Mouse (Mus musculus) forebrain, embryonic 14.5 days (tissue): ENCODE data around the gene Usp5. TPM values are rescaled to one million over a fixed set of nuclear protein-coding genes. Genes with fewer than 3 reads are reported as not detected.
"Not testable (repeated sequence)": the region's sequence is repeated elsewhere in the genome, so short reads cannot be mapped to it uniquely, and the experiment has no call there.

Source experiments
- ATAC-seq: fragments of 200-750 bp; cut with Nextera tagmentation; 2 replicates; pipeline ENCODE4 v1.8.0; 2017; ENCODE audit warnings: mild to moderate bottlenecking, moderate library complexity
- DNase-seq: peaks from one replicate; pipeline ENCODE4 v3.0.0-alpha.2; 2015; ENCODE audit warnings: low spot score
- H3K27ac ChIP-seq: fragments of 300-500 bp; sonication (generic); 2 replicates; pipeline ENCODE4 v1.5.1; 2014; ENCODE audit warnings: low read depth, mild to moderate bottlenecking, control low read depth, low read length, moderate library complexity
- H3K27me3 ChIP-seq: fragments of 300-500 bp; sonication (generic); replicated peaks from 2 replicates; pipeline ENCODE4 v1.6.1; 2014; ENCODE audit warnings: low read length, control low read depth, mixed read lengths; ENCODE audit not compliant: control insufficient read depth, insufficient read depth
- H3K36me3 ChIP-seq: fragments of 300-500 bp; sonication (generic); 2 replicates; pipeline ENCODE4 v1.6.1; 2014; ENCODE audit warnings: low read length, control low read depth; ENCODE audit not compliant: control insufficient read depth, insufficient read depth
- H3K4me1 ChIP-seq: fragments of 300-500 bp; sonication (generic); 2 replicates; pipeline ENCODE4 v1.6.1; 2014; ENCODE audit warnings: antibody characterized with exemption, low read length, control low read depth; ENCODE audit not compliant: control insufficient read depth, insufficient read depth
- H3K4me2 ChIP-seq: fragments of 300-500 bp; sonication (generic); 2 replicates; pipeline ENCODE4 v1.6.1; 2014; ENCODE audit warnings: mild to moderate bottlenecking, control low read depth, low read length
- H3K4me3 ChIP-seq: fragments of 300-500 bp; sonication (generic); 2 replicates; pipeline ENCODE4 v1.5.1; 2014; ENCODE audit warnings: low read depth, low read length, control low read depth
- H3K9ac ChIP-seq: fragments of 300-500 bp; sonication (generic); 2 replicates; pipeline ENCODE4 v1.6.1; 2014; ENCODE audit warnings: mild to moderate bottlenecking, low read length, control low read depth, moderate library complexity
- H3K9me3 ChIP-seq: fragments of 300-500 bp; sonication (generic); replicated peaks from 2 replicates; pipeline ENCODE4 v1.6.1; 2016; ENCODE audit warnings: low read length, control low read depth, mixed read lengths; ENCODE audit not compliant: control insufficient read depth
- WGBS: fragments of 180-500 bp; shearing (Covaris S2); extraction: QIAGEN DNeasy Blood & Tissue Kit; methylation state at CpG from one replicate; pipeline ENCODE4 v1.1.7; 2014; 5-methylcytosine and 5-hydroxymethylcytosine counted together
- polyA plus RNA-seq: library from polyadenylated mRNA; unstranded; fragments of >200 nt; fragmentation: Nextera tagmentation; extraction: Ambion mirVana; gene quantifications from 2 replicates; pipeline ENCODE4 v1.2.1, GENCODE M21; 2014

Usp5 gene
- polyA plus RNA-seq, 1 experiment from 2014 or later, result 154 TPM

DNA sequence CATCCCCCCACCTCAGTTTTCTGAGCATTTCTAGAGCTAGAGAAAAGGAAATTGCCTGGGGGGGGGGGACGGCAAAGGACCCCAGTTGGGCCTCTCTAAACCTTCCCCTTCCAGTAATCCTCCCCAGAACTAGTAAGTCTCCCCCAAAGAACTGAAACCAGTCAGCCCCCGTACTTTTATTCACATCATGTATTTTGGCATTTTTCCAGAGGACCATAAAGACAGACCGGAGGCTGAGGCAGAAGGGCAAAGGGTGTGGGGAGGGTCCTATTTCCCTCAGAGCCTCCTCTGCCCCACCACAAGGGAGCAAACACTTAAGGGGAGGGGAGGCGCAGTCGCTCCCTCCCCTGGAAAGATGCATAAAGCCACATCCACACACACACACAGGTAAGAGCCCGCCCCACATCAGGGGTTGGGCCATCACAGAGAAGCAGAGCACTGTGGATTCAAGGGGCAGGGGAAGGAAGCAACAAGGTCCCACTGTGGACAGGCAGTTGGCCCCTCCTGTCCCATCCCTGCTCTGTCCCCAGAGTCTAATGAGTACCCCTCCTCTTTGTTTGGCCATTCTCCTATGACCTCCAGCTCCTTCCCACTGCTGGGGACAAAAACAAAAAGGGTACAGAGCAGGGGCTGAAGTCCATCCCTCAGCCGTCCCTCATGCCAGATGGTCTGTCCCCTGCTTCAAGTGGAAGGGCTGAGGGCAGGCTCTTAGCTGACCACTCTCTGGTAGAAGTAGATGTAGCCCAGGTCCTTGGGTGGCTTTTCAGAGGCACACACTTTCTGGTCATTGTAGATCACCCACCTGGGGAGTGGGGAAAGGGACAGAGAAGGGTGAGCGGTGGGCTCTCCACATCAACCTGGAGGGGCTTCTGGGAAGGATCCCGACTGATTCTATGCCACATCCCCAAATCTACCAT is 14.2 kb downstream of the Usp5 start:
- DNase-seq, result peak; percentile 35
- Histone ChIP-seq H3K9ac (no peak overlapping the region), H3K4me3 (no peak overlapping the region), H3K9me3 (no peaks in the 10 kb centered on the region), H3K27me3 (no peaks in the 10 kb centered on the region), H3K36me3 (peaks cover 70% of the 10 kb centered on the region), H3K4me1 (peaks cover 12% of the 10 kb centered on the region), H3K27ac (no peak overlapping the region), H3K4me2 (no peak overlapping the region)
- WGBS, result 59% methylated on average over 9 of the region's 9 CpGs
- ATAC-seq, result no peak

DNA sequence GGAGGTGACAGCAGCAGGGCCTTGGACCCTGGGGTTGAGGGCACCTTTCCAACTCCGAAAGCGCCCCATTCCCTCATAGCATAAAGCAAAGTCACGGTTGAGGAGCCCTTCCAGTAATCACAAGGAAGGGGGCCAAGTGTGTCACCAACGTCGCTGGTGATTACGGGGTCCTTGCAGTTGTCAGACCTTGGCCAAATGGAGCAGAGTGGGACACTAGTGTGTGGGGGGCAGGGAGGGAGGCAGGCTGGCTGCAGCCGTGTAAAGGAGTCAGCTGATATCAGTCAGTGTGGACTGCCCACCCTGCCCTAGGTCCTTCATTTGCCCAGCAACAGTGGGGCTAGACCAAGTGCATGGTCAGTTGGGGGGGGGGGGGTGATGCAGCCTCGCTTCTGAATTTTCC is 14.8 kb downstream of the Usp5 start:
- peak overlapping the region; percentile 88; the same call in 1 of the 2 replicates for H3K9ac ChIP-seq
- no peak for DNase-seq
- H3K27me3 ChIP-seq, result no peaks in the 10 kb centered on the region
- H3K4me1 ChIP-seq, result peaks cover 15% of the 10 kb centered on the region
- ATAC-seq, result peak; percentile 30
- H3K27ac ChIP-seq, result 0 out of 2 replicates have a peak overlapping the region, but pooled peaks have one; percentile 14
- H3K36me3 ChIP-seq, result peaks cover 65% of the 10 kb centered on the region
- no peaks in the 10 kb centered on the region for H3K9me3 ChIP-seq
- H3K4me2 ChIP-seq, result peak overlapping the region; percentile 80
- WGBS, result 42% methylated on average over 8 of the region's 8 CpGs
- peak overlapping the region; percentile 60 for H3K4me3 ChIP-seq

DNA sequence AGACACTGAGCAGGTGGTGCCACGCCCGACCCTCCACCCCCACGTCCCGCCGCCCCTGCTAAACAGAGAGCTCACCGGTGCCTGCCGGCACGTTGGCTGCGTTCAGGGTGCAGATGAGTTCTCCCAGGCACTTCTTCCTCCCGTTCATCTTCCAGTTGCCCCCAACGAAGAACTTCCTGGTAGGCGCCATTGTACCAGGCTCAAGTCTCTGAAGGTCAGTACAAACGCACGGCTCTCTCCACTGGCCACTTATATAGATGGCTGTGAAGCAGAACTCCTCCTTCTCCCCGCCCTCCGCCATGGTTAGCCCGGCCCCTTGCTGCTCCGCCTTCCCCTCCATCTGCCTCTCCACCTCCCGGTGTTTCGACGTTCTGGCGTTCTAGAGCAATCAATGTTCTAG is 15.4 kb downstream of the Usp5 start, which contains the start of gene Tpi1:
Gene Tpi1, minus strand, starts transcription at position 364 of the 400 bp plus-strand sequence.
- peak within 1 kb of the TSS; percentile 80 for H3K4me2 ChIP-seq
- H3K27me3 ChIP-seq, result no peaks in the 10 kb centered on the region
- peaks cover 19% of the 10 kb centered on the region for H3K4me1 ChIP-seq
- H3K9me3 ChIP-seq, result no peaks in the 10 kb centered on the region
- peaks cover 60% of the 10 kb centered on the region for H3K36me3 ChIP-seq
- DNase-seq (peak; percentile 93), ATAC-seq (peak; percentile 90)
- peak within 1 kb of the TSS; percentile 85 for H3K27ac ChIP-seq
- WGBS, result 1% methylated on average over 22 of the region's 22 CpGs
- H3K9ac ChIP-seq, result peak within 1 kb of the TSS; percentile 88
- H3K4me3 ChIP-seq, result peak within 1 kb of the TSS; percentile 60

DNA sequence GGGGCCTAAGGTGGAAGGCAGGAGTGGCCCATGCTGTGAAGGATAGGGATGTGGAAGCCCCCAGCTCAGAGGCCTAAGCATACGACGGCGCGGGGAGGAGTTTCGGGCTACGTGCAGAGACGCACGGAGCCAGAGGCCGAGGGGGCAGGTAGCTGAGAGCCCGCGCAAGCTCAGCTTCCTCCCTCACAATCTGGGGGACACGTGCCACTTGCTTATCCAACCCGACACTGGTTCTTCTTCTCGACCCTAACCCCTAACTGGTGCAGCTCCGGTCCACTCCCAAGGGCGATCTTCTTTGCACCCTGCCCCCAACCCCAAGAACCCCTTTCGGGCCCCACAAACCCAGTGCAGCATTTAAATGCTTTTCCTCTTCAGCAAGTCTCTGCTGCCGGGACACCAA is 15.8 kb downstream of the Usp5 start:
- ATAC-seq (peak; percentile 63), DNase-seq (peak; percentile 79)
- 0% methylated on average over 18 of the region's 18 CpGs for WGBS
- Histone ChIP-seq H3K4me1 (peaks cover 20% of the 10 kb centered on the region), H3K9me3 (no peaks in the 10 kb centered on the region), H3K4me3 (peak overlapping the region; percentile 60), H3K9ac (peak overlapping the region; percentile 88), H3K27me3 (no peaks in the 10 kb centered on the region), H3K27ac (peak overlapping the region; percentile 85), H3K36me3 (peaks cover 56% of the 10 kb centered on the region), H3K4me2 (peak overlapping the region; percentile 80)

DNA sequence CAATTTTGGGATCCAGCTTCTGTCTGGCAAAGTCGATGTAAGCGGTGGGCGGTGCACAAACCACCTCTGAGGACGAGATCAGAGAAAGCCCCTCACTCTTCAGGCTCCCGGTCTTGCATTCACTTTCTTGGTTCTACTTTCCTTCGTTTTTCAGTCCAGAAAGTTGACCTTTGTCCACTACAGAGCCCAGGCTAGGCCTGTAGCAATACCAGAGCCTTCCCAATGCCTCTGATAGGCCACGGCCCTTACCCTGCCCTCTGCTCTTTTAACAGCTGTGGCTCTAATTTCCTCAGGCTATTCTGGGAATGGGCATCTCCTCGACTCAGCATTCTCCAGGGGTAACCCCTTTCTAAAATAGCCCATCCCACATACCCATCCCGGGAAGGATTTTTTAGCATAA is 16.4 kb downstream of the Usp5 start:
- Histone ChIP-seq H3K36me3 (peaks cover 49% of the 10 kb centered on the region), H3K27me3 (no peaks in the 10 kb centered on the region), H3K4me3 (peak overlapping the region; percentile 60), H3K4me1 (peaks cover 20% of the 10 kb centered on the region), H3K27ac (peak overlapping the region; percentile 14; the same call in 1 of the 2 replicates), H3K4me2 (peak overlapping the region; percentile 80), H3K9ac (peak overlapping the region; percentile 88), H3K9me3 (no peaks in the 10 kb centered on the region)
- ATAC-seq (no peak), DNase-seq (no peak)
- WGBS, result 17% methylated on average over 9 of the region's 9 CpGs

DNA sequence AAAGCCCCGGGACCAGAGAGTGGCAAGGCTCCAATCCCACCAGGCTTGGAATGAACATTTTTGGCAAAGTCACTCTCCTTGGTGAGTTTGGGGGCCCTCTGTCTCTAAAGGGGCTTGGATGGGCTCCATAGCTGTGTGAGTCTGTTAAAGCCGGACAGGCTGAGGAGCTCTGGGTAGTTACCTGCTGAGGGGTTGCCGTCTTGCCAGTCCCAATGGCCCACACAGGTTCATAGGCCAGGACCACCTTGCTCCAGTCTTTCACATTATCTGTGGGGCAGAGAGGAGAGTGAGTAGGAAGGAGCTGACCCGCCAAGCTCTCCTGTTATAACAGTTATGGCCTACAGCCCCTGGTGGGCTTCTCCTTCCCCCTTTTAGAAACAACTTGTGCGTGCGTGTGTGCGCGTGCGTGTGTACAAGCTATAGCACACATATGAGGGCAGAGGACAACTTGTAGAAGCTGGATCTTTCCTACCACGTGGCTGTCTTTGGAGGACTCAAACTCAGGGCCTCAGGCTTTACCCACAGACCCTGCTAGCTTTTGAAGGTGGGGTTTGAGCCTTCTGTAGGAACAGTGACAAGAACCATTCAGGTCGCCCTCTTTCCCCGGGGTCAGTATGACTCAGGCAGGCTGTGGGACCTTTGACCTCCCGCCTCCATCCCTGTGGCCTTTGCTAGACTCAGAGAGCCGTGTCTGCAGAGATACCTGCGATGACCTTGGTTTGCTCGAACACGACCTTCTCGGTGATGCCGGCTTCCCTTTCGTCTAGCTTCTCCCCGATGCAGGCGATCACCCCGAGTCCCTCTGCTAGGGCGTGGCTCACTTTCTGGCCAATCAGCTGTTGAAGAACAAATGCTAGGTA is 17.4 kb downstream of the Usp5 start:
- peaks cover 20% of the 10 kb centered on the region for H3K4me1 ChIP-seq

DNA sequence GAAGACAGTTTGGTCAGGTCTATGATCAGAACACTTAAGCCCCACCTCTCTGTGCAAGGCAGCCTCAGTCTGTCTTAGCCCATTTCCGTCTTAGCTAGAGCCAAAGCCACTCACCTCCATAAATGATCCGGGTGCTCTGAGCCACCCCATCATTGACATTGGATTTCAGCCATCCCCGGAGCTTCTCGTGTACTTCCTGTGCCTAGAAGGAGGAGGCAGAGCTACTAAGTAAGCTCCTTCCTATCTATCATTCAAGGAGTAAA is 17.9 kb downstream of the Usp5 start:
- no peaks in the 10 kb centered on the region for H3K27me3 ChIP-seq
- H3K36me3 ChIP-seq, result peaks cover 34% of the 10 kb centered on the region
- H3K4me1 ChIP-seq, result peaks cover 20% of the 10 kb centered on the region
- ATAC-seq, result no peak
- H3K27ac ChIP-seq, result no peak overlapping the region
- H3K9ac ChIP-seq, result no peak overlapping the region
- no peak overlapping the region for H3K4me3 ChIP-seq
- no peaks in the 10 kb centered on the region for H3K9me3 ChIP-seq
- WGBS, result 85% methylated on average over 4 of the region's 4 CpGs
- DNase-seq, result no peak
- no peak overlapping the region for H3K4me2 ChIP-seq

More for the DNA sequence above, 17.4 kb downstream of the Usp5 start:
- Histone ChIP-seq H3K9ac (peak overlapping the region; percentile 88), H3K4me3 (peak overlapping the region; percentile 60; the same call in 1 of the 2 replicates), H3K27ac (no peak overlapping the region), H3K9me3 (no peaks in the 10 kb centered on the region), H3K4me2 (peak overlapping the region; percentile 80), H3K36me3 (peaks cover 40% of the 10 kb centered on the region), H3K27me3 (no peaks in the 10 kb centered on the region)
- 87% methylated on average over 24 of the region's 24 CpGs for WGBS
- DNase-seq (no peak), ATAC-seq (no peak)

DNA sequence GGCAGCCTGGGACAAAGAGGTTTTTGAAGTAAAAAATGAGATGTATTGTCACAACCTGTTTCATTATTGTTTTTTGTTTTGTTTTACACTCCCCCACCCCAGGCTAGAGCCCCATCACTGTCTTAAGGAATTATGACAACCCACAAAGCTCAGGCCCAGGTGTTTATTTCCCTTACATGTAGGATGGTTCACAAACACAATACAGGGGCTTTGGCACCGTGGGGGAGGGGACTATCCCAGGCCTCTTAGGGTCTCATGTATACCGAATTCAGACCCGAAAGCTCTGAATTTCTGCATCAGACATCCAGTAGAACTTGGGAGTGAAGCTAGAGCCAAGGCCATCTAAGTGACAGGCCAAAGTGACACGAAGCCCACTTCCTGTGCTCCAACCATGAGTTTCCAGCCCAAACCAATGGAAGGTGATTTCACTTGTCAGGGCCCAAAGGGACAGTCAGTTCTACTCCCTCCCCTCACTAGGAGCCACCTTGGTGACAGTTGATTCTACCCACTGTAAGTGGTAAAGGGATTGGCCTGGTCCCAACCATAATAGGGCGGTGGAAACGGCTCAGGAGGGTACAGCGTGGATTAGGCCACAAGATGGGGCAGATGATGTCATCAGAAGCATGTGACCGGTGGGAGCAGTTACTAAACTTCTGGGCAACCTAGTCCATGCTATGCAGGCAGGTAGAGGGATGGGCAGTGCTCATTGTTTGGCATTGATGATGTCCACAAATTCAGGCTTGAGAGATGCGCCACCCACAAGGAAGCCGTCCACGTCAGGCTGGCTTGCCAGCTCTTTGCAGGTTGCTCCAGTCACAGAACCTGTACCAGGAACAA is 18.5 kb downstream of the Usp5 start:
- DNase-seq, H3K4me2 ChIP-seq, H3K4me3 ChIP-seq, H3K27ac ChIP-seq, H3K27me3 ChIP-seq, ATAC-seq, H3K9ac ChIP-seq, H3K9me3 ChIP-seq: not testable (repeated sequence)
- Histone ChIP-seq H3K36me3 (peaks cover 29% of the 10 kb centered on the region), H3K4me1 (peaks cover 23% of the 10 kb centered on the region)
- 79% methylated on average over 10 of the region's 11 CpGs for WGBS
